Mouse (Mus musculus) hindbrain, postnatal 0 days (tissue): Measurements from ENCODE around the gene Pithd1. TPM values are rescaled to one million over a fixed set of nuclear protein-coding genes. Genes with fewer than 3 reads are reported as not detected.

Source experiments
- ATAC-seq: fragments of 200-750 bp; cut with Nextera tagmentation; 2 replicates; pipeline ENCODE4 v1.8.0; 2017; ENCODE audit warnings: mild to moderate bottlenecking, moderate TSS enrichment, moderate library complexity
- DNase-seq: peaks from one replicate; pipeline ENCODE4 v3.0.0-alpha.2; 2015; ENCODE audit warnings: low spot score
- H3K27ac ChIP-seq: fragments of 300-500 bp; sonication (generic); 2 replicates; pipeline ENCODE4 v1.5.1; 2014; ENCODE audit warnings: mild to moderate bottlenecking
- H3K27me3 ChIP-seq: fragments of 300-500 bp; sonication (generic); 2 replicates; pipeline ENCODE4 v1.6.1; 2014; ENCODE audit warnings: low read length, mixed read lengths; ENCODE audit not compliant: insufficient read depth
- H3K36me3 ChIP-seq: fragments of 300-500 bp; sonication (generic); 2 replicates; pipeline ENCODE4 v1.6.1; 2014; ENCODE audit warnings: low read length, mixed read lengths; ENCODE audit not compliant: insufficient read depth
- H3K4me1 ChIP-seq: fragments of 300-500 bp; sonication (generic); 2 replicates; pipeline ENCODE4 v1.6.1; 2014; ENCODE audit warnings: antibody characterized with exemption, low read length, mixed read lengths; ENCODE audit not compliant: insufficient read depth
- H3K4me2 ChIP-seq: fragments of 300-500 bp; sonication (generic); 2 replicates; pipeline ENCODE4 v1.6.1; 2014; ENCODE audit warnings: low read depth, mild to moderate bottlenecking, low read length, moderate library complexity, mixed read lengths
- H3K4me3 ChIP-seq: fragments of 300-500 bp; sonication (generic); 2 replicates; pipeline ENCODE4 v1.5.1; 2014; ENCODE audit warnings: low read length
- H3K9ac ChIP-seq: fragments of 300-500 bp; sonication (generic); replicated peaks from 2 replicates; pipeline ENCODE4 v1.6.1; 2014; ENCODE audit warnings: mild to moderate bottlenecking, low read length, moderate library complexity, mixed read lengths
- H3K9me3 ChIP-seq: fragments of 300-500 bp; sonication (generic); 2 replicates; pipeline ENCODE4 v1.6.1; 2016; ENCODE audit warnings: low read length, mixed read lengths
- CTCF ChIP-seq: IDR thresholded peaks from 2 replicates; pipeline ENCODE4 v1.5.1; 2016; ENCODE audit warnings: antibody characterized with exemption, control low read depth, low read depth
- WGBS: fragments of 180-500 bp; shearing (Covaris S2); extraction: QIAGEN DNeasy Blood & Tissue Kit; methylation state at CpG from one replicate; pipeline ENCODE4 v1.1.7; 2014; 5-methylcytosine and 5-hydroxymethylcytosine counted together
- polyA plus RNA-seq: library from polyadenylated mRNA; unstranded; fragments of >200 nt; fragmentation: Nextera tagmentation; extraction: Ambion mirVana; gene quantifications from 2 replicates; pipeline ENCODE4 v1.2.1, GENCODE M21; 2015
- total RNA-seq: library from RNA; depleted of rRNA; stranded (reverse); fragments of >200 nt; gene quantifications from 2 replicates; pipeline ENCODE4 v1.2.3, GENCODE M21; 2014

Pithd1 gene
- total and polyA plus RNA-seq, 2 experiments from 2014 or later: 53.2 to 85.7 TPM

DNA sequence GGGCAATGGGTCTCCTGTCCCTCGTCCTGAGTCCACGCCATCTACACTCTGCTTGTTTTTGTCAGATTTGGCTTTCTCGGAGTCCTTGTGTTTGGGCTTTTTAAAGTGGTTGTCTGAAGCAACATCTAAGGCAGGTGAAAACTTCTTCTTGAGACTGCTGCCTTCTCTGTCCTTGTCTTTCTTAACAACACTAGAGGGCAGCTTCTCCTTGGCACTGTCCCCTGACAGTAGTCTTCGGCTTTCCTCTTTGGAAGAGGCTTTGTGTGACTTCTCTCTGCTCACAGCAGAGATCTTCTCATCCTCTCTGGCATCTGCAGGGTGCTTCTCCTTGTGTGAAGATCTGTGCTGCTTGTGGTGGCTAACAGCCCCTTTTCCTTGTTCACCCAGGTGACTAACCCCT lies 23.5 kb upstream of the Pithd1 start:
- Histone ChIP-seq H3K4me3 (no peak overlapping the region), H3K9ac (no peak overlapping the region), H3K36me3 (peaks cover 47% of the 10 kb centered on the region), H3K27ac (no peak overlapping the region), H3K4me1 (no peaks in the 10 kb centered on the region), H3K4me2 (no peak overlapping the region), H3K9me3 (no peaks in the 10 kb centered on the region), H3K27me3 (no peaks in the 10 kb centered on the region)
- TF ChIP-seq CTCF: no peak
- no peak for ATAC-seq
- WGBS: 90% methylated on average over 4 of the region's 4 CpGs
- DNase-seq: no peak

DNA sequence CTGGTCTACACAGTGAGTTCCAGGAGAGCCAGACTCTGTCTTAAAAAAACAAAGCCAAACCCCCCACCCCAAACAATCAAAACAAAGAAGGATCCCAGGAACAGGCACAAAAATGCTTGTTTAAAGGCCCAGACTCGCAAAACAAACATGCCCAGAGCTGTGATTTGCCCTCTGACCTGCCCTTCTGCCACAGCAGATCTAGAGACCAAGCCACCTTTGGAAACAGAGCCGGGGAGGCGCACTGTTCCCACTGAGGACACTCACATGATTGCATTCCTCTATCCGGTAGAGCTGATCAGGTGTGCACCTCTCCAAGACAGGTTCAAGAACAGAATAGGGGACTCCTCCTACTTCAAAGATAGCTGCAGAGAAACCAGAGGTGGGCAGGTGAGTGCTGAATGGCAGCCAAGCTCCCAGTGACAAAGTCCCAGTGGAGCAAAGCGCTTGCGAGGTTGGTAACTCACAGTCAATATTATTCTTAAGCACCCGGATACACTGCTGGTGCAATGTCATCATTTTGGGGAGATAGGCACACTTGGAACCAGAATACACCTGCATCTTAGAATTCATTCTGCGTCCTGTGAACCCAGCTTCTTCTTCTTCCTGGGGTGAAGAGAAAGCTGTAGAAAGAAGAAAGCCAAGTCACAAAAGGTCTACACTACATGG lies 21.9 kb upstream of the Pithd1 start:
- H3K27me3 ChIP-seq: no peaks in the 10 kb centered on the region
- peaks cover 63% of the 10 kb centered on the region for H3K36me3 ChIP-seq
- DNase-seq: no peak
- H3K4me2 ChIP-seq: no peak overlapping the region
- H3K9ac ChIP-seq: no peak overlapping the region
- no peaks in the 10 kb centered on the region for H3K9me3 ChIP-seq
- H3K4me1 ChIP-seq: no peaks in the 10 kb centered on the region
- TF ChIP-seq CTCF: no peak
- no peak overlapping the region for H3K4me3 ChIP-seq
- 91% methylated on average over 8 of the region's 8 CpGs for WGBS
- no peak for ATAC-seq
- H3K27ac ChIP-seq: no peak overlapping the region

- Histone ChIP-seq H3K4me1 (no peaks in the 10 kb centered on the region), H3K4me2 (no peak overlapping the region), H3K27ac (no peak overlapping the region), H3K27me3 (no peaks in the 10 kb centered on the region), H3K36me3 (peaks cover 78% of the 10 kb centered on the region), H3K4me3 (no peak overlapping the region), H3K9me3 (no peaks in the 10 kb centered on the region), H3K9ac (no peak overlapping the region)
- 96% methylated on average over 3 of the region's 3 CpGs for WGBS
- DNase-seq (no peak), ATAC-seq (no peak)
- no peak for TF ChIP-seq CTCF
Observed at GRCm38 (mm10) chr4:136006821-136007220, 19.8 kb upstream of the Pithd1 start.

DNA sequence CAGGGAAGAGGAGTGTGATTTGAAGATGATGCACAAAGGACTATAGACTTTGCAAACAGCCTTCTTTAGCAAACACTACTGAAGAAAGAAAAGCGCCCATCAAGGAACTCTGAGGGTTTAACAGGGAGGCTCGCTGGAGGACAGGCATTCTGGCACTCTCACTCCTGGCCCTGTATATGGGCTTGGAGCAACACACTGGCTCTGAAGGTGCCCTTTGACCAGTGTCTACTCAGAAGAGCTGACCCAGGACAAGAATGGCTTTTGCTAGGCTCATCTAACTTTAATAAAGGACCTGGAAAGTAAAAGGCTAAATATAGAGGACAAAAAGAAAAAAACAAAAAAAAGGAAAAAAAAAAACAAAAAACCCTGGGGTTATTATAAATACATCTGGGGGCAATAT lies 17.9 kb upstream of the Pithd1 start:
- no peak for TF ChIP-seq CTCF
- Histone ChIP-seq H3K9me3 (no peaks in the 10 kb centered on the region), H3K27me3 (no peaks in the 10 kb centered on the region), H3K36me3 (peaks cover 69% of the 10 kb centered on the region), H3K4me1 (no peaks in the 10 kb centered on the region), H3K9ac (no peak overlapping the region), H3K4me2 (no peak overlapping the region), H3K27ac (no peak overlapping the region), H3K4me3 (no peak overlapping the region)
- no peak for DNase-seq
- 93% methylated on average over 2 of the region's 2 CpGs for WGBS
- no peak for ATAC-seq

DNA sequence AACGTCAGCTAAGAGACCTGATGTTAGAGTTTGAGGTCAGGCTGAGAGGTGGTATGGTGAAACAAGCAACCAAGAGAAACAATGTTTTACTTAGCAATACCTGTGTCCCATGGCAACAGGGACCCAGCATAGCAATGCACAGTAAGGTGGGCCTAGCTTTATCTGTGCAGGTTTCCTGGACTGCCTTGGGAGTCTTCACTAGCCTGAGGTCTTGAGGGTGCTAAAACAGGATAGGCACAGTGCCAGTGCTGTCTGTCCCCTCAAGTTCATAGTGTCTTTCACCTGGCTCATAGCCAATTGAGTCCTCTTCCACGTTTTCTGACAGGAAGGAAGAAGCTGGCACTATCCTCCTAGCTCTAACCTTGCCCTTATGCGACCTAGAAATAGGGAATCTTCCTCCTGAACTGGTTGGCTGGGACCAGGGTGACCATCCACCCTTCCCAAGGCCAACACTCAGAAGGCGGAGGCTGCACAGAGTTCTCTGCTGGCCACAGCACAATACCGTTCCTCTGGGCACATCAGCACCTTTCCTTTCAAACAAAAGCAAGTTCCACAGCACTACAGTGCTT lies 17.1 kb upstream of the Pithd1 start:
- Histone ChIP-seq H3K9ac (no peak overlapping the region), H3K4me2 (no peak overlapping the region), H3K36me3 (peaks cover 62% of the 10 kb centered on the region), H3K9me3 (no peaks in the 10 kb centered on the region), H3K4me3 (no peak overlapping the region), H3K27me3 (no peaks in the 10 kb centered on the region), H3K4me1 (no peaks in the 10 kb centered on the region), H3K27ac (no peak overlapping the region)
- 84% methylated on average over 5 of the region's 5 CpGs for WGBS
- no peak for TF ChIP-seq CTCF
- no peak for DNase-seq
- ATAC-seq: no peak

DNA sequence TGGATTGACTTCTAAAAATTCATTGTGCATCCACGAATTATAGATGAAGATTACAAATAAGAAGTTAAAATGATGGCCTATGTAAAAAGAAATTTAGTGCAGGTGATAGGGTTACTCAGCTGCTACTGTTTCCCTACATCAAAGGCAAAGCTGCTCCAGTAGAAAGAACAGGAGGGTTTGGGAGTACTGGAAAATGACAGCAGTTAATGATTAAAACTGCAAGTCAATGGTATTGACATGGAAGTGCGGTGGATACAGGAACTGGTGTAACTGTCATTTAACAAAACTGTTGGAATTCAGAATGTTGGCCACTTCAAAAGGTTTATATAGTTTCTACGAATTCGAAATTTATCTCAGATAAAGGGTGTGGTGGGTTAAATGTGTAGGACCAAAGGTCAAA lies 8.1 kb upstream of the Pithd1 start:
- H3K4me2 ChIP-seq: no peak overlapping the region
- DNase-seq: no peak
- H3K4me1 ChIP-seq: no peaks in the 10 kb centered on the region
- no peak overlapping the region for H3K4me3 ChIP-seq
- no peak for ATAC-seq
- H3K9ac ChIP-seq: no peak overlapping the region
- H3K9me3 ChIP-seq: no peaks in the 10 kb centered on the region
- H3K27me3 ChIP-seq: no peaks in the 10 kb centered on the region
- no peaks in the 10 kb centered on the region for H3K36me3 ChIP-seq
- H3K27ac ChIP-seq: no peak overlapping the region
- 85% methylated on average over 4 of the region's 4 CpGs for WGBS
- no peak for TF ChIP-seq CTCF

GRCm38 (mm10) chr4:135993941-135994340 lies 6.9 kb upstream of the Pithd1 start:
- no peaks in the 10 kb centered on the region for H3K9me3 ChIP-seq
- no peaks in the 10 kb centered on the region for H3K27me3 ChIP-seq
- no peak overlapping the region for H3K4me2 ChIP-seq
- H3K9ac ChIP-seq: no peak overlapping the region
- ATAC-seq: no peak
- H3K4me3 ChIP-seq: no peak overlapping the region
- no peak for TF ChIP-seq CTCF
- no peaks in the 10 kb centered on the region for H3K36me3 ChIP-seq
- WGBS: 95% methylated on average over 6 of the region's 6 CpGs
- DNase-seq: no peak
- no peak overlapping the region for H3K27ac ChIP-seq
- H3K4me1 ChIP-seq: no peaks in the 10 kb centered on the region
